Mouse (Mus musculus) thymus, postnatal 36 days (tissue): ENCODE results near the gene Tns1.

Experiments
- DNase-seq, 2 experiments: peaks; one replicate each; pipeline ENCODE4 v3.0.0; 2022; ENCODE audit warnings: mixed read lengths in 2 of 2

Tns1 gene

GRCm38 (mm10) chr1:74009495-74009894, 114.8 kb downstream of the Tns1 start:
- DNase-seq = no peak

- DNase-seq = no peak
These were observed 115.3 kb downstream of the Tns1 start for GRCm38 (mm10) chr1:74008966-74009365.

GRCm38 (mm10) chr1:74008498-74008897, 115.8 kb downstream of the Tns1 start:
- DNase-seq = no peak

GRCm38 (mm10) chr1:74007398-74008050, 116.7 kb downstream of the Tns1 start:
- peak; percentile 22 to 29 for DNase-seq

GRCm38 (mm10) chr1:74005020-74005419, 119.2 kb downstream of the Tns1 start:
- no peak for DNase-seq

GRCm38 (mm10) chr1:74003723-74004122, 120.5 kb downstream of the Tns1 start:
- no peak for DNase-seq

- DNase-seq = peak in 1 of 2 experiments; percentile 19
These were observed 122.8 kb downstream of the Tns1 start for GRCm38 (mm10) chr1:74001449-74001820.

- DNase-seq = no peak
These were observed 123.3 kb downstream of the Tns1 start for GRCm38 (mm10) chr1:74000810-74001448.

GRCm38 (mm10) chr1:74000191-74000651, 124.0 kb downstream of the Tns1 start:
- no peak for DNase-seq

- DNase-seq = no peak
These were observed 124.7 kb downstream of the Tns1 start for GRCm38 (mm10) chr1:73999533-73999932.

GRCm38 (mm10) chr1:73998925-73999375, 125.3 kb downstream of the Tns1 start:
- DNase-seq = no peak

- DNase-seq = no peak
These were observed 126.0 kb downstream of the Tns1 start for GRCm38 (mm10) chr1:73998131-73998865.

GRCm38 (mm10) chr1:73997341-73997740, 126.9 kb downstream of the Tns1 start:
- no peak for DNase-seq

- DNase-seq = no peak
These were observed 127.6 kb downstream of the Tns1 start for GRCm38 (mm10) chr1:73996650-73997049.

- DNase-seq = peak; percentile 50 to 56
These were observed 128.0 kb downstream of the Tns1 start for GRCm38 (mm10) chr1:73996209-73996608.

GRCm38 (mm10) chr1:73995063-73995810, 129.0 kb downstream of the Tns1 start:
- DNase-seq = no peak

- no peak for DNase-seq
These were observed 130.3 kb downstream of the Tns1 start for GRCm38 (mm10) chr1:73993901-73994426.

GRCm38 (mm10) chr1:73993279-73993678, 131.0 kb downstream of the Tns1 start:
- no peak for DNase-seq

GRCm38 (mm10) chr1:73992201-73992938, 131.9 kb downstream of the Tns1 start:
- DNase-seq = no peak

- DNase-seq = no peak
These were observed 133.0 kb downstream of the Tns1 start for GRCm38 (mm10) chr1:73991226-73991625.

GRCm38 (mm10) chr1:73990024-73990423, 134.2 kb downstream of the Tns1 start:
- no peak for DNase-seq

GRCm38 (mm10) chr1:73987705-73988201, 136.5 kb downstream of the Tns1 start:
- no peak for DNase-seq
